Mouse (Mus musculus) ES-E14 (cell line): ENCODE measurements around the gene Olfr1350. TPM values are rescaled to one million over a fixed set of nuclear protein-coding genes. Genes with fewer than 3 reads are reported as not detected.

Source experiments
- DNase-seq: peaks from one replicate; pipeline ENCODE4 v3.0.0-alpha.2; 2013; ENCODE audit warnings: low read depth, low spot score
- H3K27ac ChIP-seq: 2 replicates; pipeline ENCODE4 v1.5.1; 2012; ENCODE audit warnings: low read depth, mild to moderate bottlenecking, low read length, moderate library complexity, mixed read lengths; ENCODE audit not compliant: poor library complexity, insufficient read depth, severe bottlenecking
- H3K36me3 ChIP-seq: 2 replicates; pipeline ENCODE4 v1.6.1; 2012; ENCODE audit warnings: mild to moderate bottlenecking, low read length, moderate library complexity, mixed read lengths; ENCODE audit not compliant: control insufficient read depth, poor library complexity, insufficient read depth, severe bottlenecking
- H3K4me1 ChIP-seq, 2 experiments: fragments of 150-350 bp in 1 of 2; sonication (generic) in 1 of 2; 2 replicates each; pipeline ENCODE4 v1.6.1; 2012; ENCODE audit warnings: low read length in 2 of 2, mild to moderate bottlenecking in 1 of 2, mixed read lengths in 1 of 2; ENCODE audit not compliant: control insufficient read depth in 2 of 2, insufficient read depth in 2 of 2, poor library complexity in 1 of 2
- H3K4me3 ChIP-seq, 2 experiments: fragments of 150-350 bp in 1 of 2; sonication (generic) in 1 of 2; 2 replicates each; pipeline ENCODE4 v1.5.1; 2012; ENCODE audit warnings: low read length in 2 of 2, low read depth in 1 of 2, mild to moderate bottlenecking in 1 of 2, mixed read lengths in 1 of 2; ENCODE audit not compliant: insufficient read depth in 1 of 2, poor library complexity in 1 of 2, severe bottlenecking in 1 of 2
- H3K9ac ChIP-seq: 2 replicates; pipeline ENCODE4 v1.6.1; 2012; ENCODE audit warnings: low read depth, mild to moderate bottlenecking, low read length, mixed read lengths; ENCODE audit not compliant: poor library complexity, insufficient read depth, severe bottlenecking
- H3K9me3 ChIP-seq: fragments of 150-350 bp; sonication (generic); 2 replicates; pipeline ENCODE4 v1.6.1; 2012; ENCODE audit warnings: low read depth, mild to moderate bottlenecking, low read length; ENCODE audit not compliant: control insufficient read depth, insufficient read depth
- CHD2 ChIP-seq: IDR thresholded peaks from 2 replicates; pipeline ENCODE4 v1.6.1; 2014; ENCODE audit warnings: mild to moderate bottlenecking, low read depth, low read length, inconsistent platforms
- HCFC1 ChIP-seq: IDR thresholded peaks from 2 replicates; pipeline ENCODE4 v1.6.1; 2012; ENCODE audit warnings: low read length, inconsistent platforms, borderline replicate concordance; ENCODE audit not compliant: insufficient read depth
- MAFK ChIP-seq: IDR thresholded peaks from 2 replicates; pipeline ENCODE4 v1.6.1; 2014; ENCODE audit warnings: mild to moderate bottlenecking, low read depth, low read length, inconsistent platforms; ENCODE audit not compliant: insufficient read depth
- ZC3H11A ChIP-seq: IDR thresholded peaks from 2 replicates; pipeline ENCODE4 v1.6.1; 2012; ENCODE audit warnings: low read depth, mild to moderate bottlenecking, inconsistent platforms, low read length, borderline replicate concordance
- ZNF384 ChIP-seq: IDR thresholded peaks from 2 replicates; pipeline ENCODE4 v1.6.1; 2012; ENCODE audit warnings: low read depth, low read length, inconsistent platforms
- in situ Hi-C, 2 experiments: fragments of 600-800 bp; cut with MboI; formaldehyde crosslinking; loops; one replicate each; pipeline ENCODE4 v1.15.1; 2025; ENCODE audit warnings: low sequenced_read_pairs in 2 of 2, inconsistent platforms in 1 of 2; ENCODE audit not compliant: unreplicated experiment in 2 of 2
- total RNA-seq: library from RNA; depleted of rRNA; stranded (reverse); fragments of 300-350 nt; gene quantifications from 2 replicates; pipeline ENCODE4 v1.2.3, GENCODE M21; 2012; rRNA removed

The Olfr1350 gene
- total RNA-seq = not detected in 2 replicates

DNA sequence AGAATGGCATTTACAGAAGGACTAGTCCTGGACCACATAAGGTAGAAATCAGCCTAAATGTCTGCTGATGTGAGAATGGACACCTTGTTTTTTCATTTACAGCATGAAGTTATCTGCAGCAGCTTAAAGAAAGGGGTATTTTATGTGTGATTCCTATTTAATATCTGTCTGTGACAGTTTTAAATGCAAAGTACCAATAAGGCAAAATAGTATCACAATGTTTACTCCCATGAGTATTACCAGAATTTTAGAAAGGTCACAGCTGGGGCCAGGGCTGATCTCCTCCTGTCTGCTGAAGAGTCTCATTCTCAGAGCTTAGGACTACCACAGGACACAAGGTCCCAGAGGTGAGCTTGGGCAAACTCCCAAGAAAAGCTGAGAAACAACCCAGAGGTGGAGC is at the start of gene Olfr1350:
Gene Olfr1350, plus strand, starts transcription at position 301 of the 400 bp plus-strand sequence.
- no peak for DNase-seq
- TF ChIP-seq ZC3H11A = no peak
- TF ChIP-seq HCFC1 = no peak
- TF ChIP-seq CHD2 = no peak
- no peak for TF ChIP-seq ZNF384
- no peak for TF ChIP-seq MAFK
- in situ Hi-C loops = loop anchor here in 1 of 2 experiments (10.0 kb wide), 1 partner anchor 60 kb away; the partner anchor contains the start of gene Olfr1348

DNA sequence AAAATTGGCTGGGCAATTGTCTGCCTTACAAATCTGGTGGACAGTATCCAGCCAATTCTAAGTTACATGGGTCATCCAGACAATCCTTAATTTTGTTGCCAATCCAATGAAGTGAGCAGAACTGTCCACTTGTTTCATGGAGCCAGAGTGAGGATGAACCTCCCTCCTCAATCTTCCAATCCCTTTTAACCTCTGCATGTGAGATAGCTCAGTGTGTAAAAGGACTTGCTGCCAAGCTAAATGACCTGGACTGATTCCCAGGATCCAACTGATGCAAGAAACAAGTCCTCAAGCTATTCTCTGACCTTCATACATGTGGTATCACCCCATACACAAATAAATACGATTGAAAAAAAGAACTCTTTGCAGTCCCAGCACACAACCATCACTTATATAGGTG is 43.0 kb upstream of the Olfr1350 start:
- no peak for DNase-seq
- TF ChIP-seq HCFC1 (no peak), ZNF384 (no peak), CHD2 (no peak), ZC3H11A (no peak), MAFK (no peak)
- no peaks in the 10 kb centered on the region for H3K36me3 ChIP-seq
- H3K9ac ChIP-seq = no peak overlapping the region
- in situ Hi-C loops = no loop called here
- no peak overlapping the region for H3K4me3 ChIP-seq
- H3K9me3 ChIP-seq = no peaks in the 10 kb centered on the region
- no peak overlapping the region for H3K27ac ChIP-seq
- H3K4me1 ChIP-seq = no peaks in the 10 kb centered on the region

More for the DNA sequence above, at the start of gene Olfr1350:
- H3K9me3 ChIP-seq = no peaks in the 10 kb centered on the region
- no peak within 1 kb of the TSS for H3K4me3 ChIP-seq
- H3K9ac ChIP-seq = no peak within 1 kb of the TSS
- no peaks in the 10 kb centered on the region for H3K36me3 ChIP-seq
- no peak within 1 kb of the TSS for H3K27ac ChIP-seq
- H3K4me1 ChIP-seq = no peaks in the 10 kb centered on the region

DNA sequence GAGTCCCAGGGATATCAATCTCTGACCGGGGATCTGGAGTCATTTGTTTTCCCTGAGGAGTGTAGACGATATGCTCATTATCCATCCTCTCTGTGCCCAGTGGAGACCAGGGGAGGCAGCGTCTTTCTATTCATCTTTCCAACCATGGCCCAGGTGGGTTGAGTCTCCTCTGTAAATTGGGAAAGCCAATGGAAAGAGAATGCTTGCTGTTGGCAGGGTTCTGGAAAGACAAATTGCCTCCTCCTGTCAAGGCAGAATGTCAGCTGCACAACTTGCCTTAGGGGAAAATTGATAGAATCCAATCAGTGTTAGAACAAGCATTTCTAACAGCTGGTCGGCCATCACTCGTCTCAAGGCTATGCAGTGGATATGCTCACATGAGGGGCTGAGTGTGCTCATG is 41.8 kb upstream of the Olfr1350 start, which contains the start of gene Olfr1349:
Gene Olfr1349, minus strand, starts transcription at position 101 of the 400 bp plus-strand sequence.
- Histone ChIP-seq H3K4me1 (no peaks in the 10 kb centered on the region), H3K27ac (no peak within 1 kb of the TSS), H3K36me3 (no peaks in the 10 kb centered on the region), H3K9me3 (no peaks in the 10 kb centered on the region), H3K4me3 (no peak within 1 kb of the TSS), H3K9ac (no peak within 1 kb of the TSS)
- no peak for DNase-seq
- no peak for TF ChIP-seq CHD2
- TF ChIP-seq ZC3H11A = no peak
- TF ChIP-seq MAFK = no peak
- no peak for TF ChIP-seq ZNF384
- TF ChIP-seq HCFC1 = no peak
- in situ Hi-C loops = no loop called here

DNA sequence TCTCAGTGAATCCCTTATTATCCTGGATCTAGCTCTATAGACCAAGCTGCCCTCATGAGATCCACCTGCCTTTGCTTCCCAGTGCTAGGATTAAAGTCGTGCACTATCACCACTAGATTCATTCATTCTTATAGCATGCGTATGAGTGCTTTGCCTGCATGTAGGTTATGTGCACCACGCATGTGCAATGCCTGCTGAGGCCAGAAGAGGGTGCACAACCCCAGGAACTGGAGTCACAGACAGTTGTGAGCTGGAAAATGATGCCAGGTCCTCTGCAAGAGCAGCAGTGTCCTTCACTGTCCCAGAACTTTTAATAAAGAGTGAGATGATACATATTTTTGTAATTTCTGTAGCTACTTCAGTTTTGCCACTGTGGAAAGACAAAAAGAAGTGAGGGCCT is 39.6 kb upstream of the Olfr1350 start:
- Histone ChIP-seq H3K36me3 (no peaks in the 10 kb centered on the region), H3K4me1 (no peaks in the 10 kb centered on the region), H3K9ac (no peak overlapping the region), H3K27ac (no peak overlapping the region), H3K4me3 (no peak overlapping the region), H3K9me3 (no peaks in the 10 kb centered on the region)
- peak; percentile 35 for DNase-seq
- in situ Hi-C loops = loop anchor here in 1 of 2 experiments (5.0 kb wide), 1 partner anchor 168 kb away; no protein-coding TSS in a partner anchor
- TF ChIP-seq ZC3H11A (0 out of 2 replicates have a peak, but pooled peaks have one; percentile 39), HCFC1 (no peak)

DNA sequence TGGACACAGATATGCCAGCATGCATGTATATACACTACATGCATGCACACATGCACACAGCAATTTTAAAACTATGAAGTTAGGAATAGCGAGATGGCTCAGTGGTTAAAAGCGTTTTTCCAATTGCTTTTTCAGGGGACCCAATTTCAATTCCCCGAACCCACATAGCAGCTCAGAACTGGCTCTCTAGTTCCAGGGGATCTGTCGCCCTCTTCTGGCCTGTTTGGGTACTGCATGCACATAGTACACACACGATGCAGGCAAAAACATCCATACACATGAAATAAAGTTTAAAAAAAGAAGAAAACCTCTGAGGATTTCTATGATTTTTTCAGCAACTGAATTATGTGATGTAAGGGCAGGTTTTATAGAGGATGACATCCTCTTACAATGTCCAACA is 38.5 kb upstream of the Olfr1350 start:
- Histone ChIP-seq H3K9ac (no peak overlapping the region), H3K4me3 (no peak overlapping the region), H3K36me3 (no peaks in the 10 kb centered on the region), H3K4me1 (no peaks in the 10 kb centered on the region), H3K9me3 (no peaks in the 10 kb centered on the region), H3K27ac (no peak overlapping the region)
- DNase-seq = peak; percentile 38
- in situ Hi-C loops = loop anchor here in 1 of 2 experiments (5.0 kb wide), 1 partner anchor 169 kb away; no protein-coding TSS in a partner anchor
- 0 out of 2 replicates have a peak, but pooled peaks have one; percentile 11 for TF ChIP-seq ZC3H11A
- no peak for TF ChIP-seq HCFC1
